Mouse (Mus musculus): ENCODE results near the gene Tbccd1.
"Not testable (repeated sequence)": the region's sequence is repeated elsewhere in the genome, so short reads cannot be mapped to it uniquely, and the experiment has no call there.

Tbccd1 gene

GRCm38 (mm10) chr16:22778296-22778695 lies 79.2 kb downstream of the Tbccd1 start:
- DNase-seq = not testable (repeated sequence)

- DNase-seq = no peak
Measured at GRCm38 (mm10) chr16:22775471-22775985, 81.9 kb downstream of the Tbccd1 start.

GRCm38 (mm10) chr16:22768661-22769060 lies 88.8 kb downstream of the Tbccd1 start:
- no peak for DNase-seq

- no peak for DNase-seq
Measured at GRCm38 (mm10) chr16:22767405-22767804, 90.1 kb downstream of the Tbccd1 start.

- no peak for DNase-seq
Measured at GRCm38 (mm10) chr16:22766738-22767211, 90.7 kb downstream of the Tbccd1 start.

GRCm38 (mm10) chr16:22765531-22765930 lies 91.9 kb downstream of the Tbccd1 start:
- DNase-seq = no peak
